Mouse (Mus musculus) common myeloid progenitor, adult 5-6 weeks (primary cell): ENCODE measurements around the gene Zfp316. TPM values are rescaled to one million over a fixed set of nuclear protein-coding genes. Genes with fewer than 3 reads are reported as not detected.
A peak's percentile ranks its signal among the peaks of the same experiment; 100 is the strongest.

Experiments
- ATAC-seq: replicated peaks from 2 replicates; pipeline ENCODE4 v1.8.0; 2016; ENCODE audit warnings: low read depth, mild to moderate bottlenecking, moderate TSS enrichment, inconsistent platforms; ENCODE audit not compliant: poor library complexity, severe bottlenecking
- total RNA-seq: library from RNA; stranded (forward); fragments of 200-1000, 187-1606 nt; gene quantifications from 2 replicates; pipeline ENCODE4 v1.2.3, GENCODE M21; 2017

Zfp316 gene
- total RNA-seq, 1 experiment from 2014 or later, result 4.2 TPM

GRCm38 (mm10) chr5:143287774-143288328 is 18.0 kb upstream of the Zfp316 start:
- ATAC-seq, result peak; percentile 67

- no peak for ATAC-seq
Observed at GRCm38 (mm10) chr5:143284762-143285161, 14.9 kb upstream of the Zfp316 start.

GRCm38 (mm10) chr5:143279247-143279646 is 9.4 kb upstream of the Zfp316 start:
- no peak for ATAC-seq

DNA sequence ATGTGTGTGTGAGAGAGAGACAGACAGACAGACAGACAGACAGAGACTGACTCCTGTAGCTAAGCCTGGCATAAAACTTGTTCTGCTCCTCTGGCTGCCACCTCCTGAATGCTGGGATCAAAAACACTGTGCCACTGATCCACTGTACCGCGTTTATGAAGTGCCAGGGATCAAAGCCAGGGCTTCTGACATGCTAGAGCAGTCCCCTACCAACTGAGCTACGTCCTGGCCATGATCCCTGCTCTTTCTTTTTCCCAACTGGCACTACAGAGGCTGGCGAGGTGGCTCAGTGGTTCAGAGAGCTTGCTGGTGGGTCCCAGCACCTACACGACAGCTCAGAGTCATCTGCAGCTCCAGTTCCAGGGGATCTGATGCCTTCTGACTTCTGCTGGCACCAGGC is 5.9 kb upstream of the Zfp316 start:
- ATAC-seq, result no peak

DNA sequence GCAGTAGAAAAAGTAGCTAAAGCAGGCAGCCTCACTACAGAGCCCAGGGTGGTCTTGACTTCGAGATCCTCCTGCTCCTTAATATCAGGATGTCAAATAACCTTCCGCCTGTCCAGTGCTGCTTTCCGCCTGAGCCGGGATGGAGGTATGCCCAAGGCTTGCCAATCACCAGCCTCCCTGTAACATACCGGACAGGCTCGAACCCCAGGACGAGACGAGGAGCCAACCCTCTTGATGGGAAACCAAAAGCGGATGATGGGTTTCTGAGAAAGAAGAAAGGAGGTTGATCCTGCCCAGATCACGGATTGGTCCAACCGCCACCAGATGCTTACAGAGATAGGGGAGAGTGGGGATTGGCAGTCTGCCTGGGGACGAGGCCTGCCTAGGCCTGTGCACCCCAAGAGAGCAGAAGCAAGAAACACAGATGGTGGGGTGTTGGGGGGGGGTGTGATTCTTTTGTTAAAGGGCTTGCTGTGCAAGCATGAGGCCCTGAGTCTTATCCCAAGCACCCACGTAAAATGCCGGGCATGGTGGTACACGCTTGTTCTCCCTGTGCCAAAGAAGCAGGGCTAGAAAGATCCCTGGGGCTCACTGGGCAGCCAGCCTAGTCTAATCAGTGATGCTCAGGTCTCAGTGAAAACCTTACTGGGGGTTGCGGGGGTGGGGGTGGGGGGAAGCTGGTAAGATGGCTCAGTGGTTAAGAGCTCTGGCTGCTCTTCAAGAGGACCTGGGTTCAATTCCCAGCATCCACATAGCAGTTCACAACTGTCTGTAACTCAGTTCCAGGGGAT is 2.9 kb upstream of the Zfp316 start:
- ATAC-seq, result peak; percentile 63

DNA sequence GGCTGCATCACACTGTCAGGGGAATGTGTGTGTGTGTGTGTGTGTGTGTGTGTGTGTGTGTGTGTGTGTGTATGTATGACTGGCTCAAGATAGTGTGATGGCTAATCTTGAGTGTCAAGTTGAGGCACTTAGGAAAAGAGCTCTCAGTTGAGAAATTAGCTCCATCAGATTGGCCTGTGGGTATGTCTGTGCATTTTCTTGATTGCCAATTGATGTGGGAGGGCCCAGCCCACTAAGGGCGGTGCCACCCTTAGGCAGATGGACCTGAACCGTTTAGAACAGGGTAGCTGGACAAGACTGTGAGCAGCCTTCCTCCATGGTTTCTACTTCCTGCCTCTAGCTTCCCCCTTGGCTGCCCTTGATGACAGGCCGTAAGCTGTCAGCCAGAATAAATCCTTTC is 2.3 kb upstream of the Zfp316 start:
- peak; percentile 40 for ATAC-seq

DNA sequence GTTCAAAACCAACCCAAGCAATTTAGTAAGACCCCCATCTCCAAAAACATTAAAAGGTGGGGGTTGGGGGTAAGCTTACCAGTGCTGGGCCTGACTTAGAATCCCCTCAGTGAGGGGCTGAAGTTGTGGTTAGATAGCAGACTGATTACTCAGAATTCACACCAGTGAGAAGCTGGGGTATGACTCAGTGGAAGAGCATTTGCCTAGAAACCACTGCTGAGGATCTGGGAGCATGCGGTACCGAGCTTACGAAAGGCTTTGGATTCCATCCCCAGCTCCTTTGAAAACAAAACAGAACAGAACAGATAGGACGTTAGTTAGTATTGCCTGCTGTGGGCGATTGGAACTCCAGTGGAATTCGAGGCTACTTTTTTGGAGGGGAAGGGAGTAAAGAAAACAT is 1.8 kb upstream of the Zfp316 start:
- ATAC-seq, result no peak

DNA sequence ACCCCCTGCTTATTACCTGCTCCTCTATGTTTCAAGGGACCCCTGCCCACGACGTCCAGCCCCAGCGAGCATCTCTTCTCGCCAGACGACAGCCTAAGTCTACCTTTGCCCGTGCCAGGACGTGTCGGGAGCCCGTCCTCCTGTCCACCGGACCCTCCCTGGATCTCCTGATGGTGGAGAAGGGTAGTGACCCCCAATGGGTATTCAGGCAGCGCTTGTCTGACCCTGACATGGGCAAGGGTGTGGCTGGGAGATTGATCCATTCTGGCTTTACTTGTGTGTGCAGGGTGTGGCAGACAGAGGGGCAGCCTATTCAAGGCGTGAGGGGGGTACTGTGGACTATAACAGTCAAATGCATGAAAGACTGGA is 313 bp upstream of the Zfp316 start:
- no peak for ATAC-seq

- ATAC-seq, result no peak
Observed at GRCm38 (mm10) chr5:143268985-143269362, 848 bp downstream of the Zfp316 start.

GRCm38 (mm10) chr5:143266794-143267193 is 3.0 kb downstream of the Zfp316 start:
- ATAC-seq, result no peak

DNA sequence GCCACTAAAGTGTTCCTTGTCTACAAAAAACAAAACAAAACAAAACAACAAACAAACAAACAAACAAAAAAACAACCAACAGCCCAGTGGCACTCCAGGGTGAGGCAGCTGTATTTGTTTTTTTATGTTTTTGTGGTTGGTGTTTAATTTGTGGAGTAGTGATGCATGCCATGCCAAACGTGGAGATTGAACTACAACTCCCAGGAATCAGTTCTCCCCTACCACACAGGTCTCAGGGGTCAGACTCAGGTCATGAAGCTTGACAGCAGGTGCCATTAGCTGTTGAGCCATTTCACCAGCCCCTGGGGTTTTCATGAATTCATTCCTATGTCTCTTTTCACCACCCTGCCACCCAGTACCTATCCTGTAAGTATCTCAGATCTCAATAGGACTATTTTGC is 4.4 kb downstream of the Zfp316 start:
- ATAC-seq, result no peak

- ATAC-seq, result no peak
Observed at GRCm38 (mm10) chr5:143264689-143265088, 5.1 kb downstream of the Zfp316 start.

- no peak for ATAC-seq
Observed at GRCm38 (mm10) chr5:143261636-143262035, 8.2 kb downstream of the Zfp316 start.

- ATAC-seq, result no peak
Observed at GRCm38 (mm10) chr5:143255802-143256201, 14.0 kb downstream of the Zfp316 start.

DNA sequence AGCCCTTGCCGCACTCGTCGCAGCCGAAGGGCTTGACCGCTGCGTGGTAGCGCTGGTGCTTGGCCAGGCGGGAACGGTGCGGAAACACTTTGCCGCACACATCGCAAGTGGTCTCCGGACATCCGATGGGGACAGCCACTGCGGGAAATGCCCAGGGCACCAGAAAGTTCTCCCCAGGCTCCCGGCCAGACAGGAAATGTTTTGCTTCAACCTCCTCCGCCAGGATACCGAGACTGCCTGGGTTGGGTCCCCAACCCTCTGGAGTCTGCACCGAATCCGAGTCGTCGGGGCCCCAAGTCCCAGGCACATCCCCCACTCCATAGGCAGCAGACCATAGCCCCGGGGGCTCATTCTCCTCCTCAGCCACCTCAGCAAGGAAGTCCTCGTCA is 14.7 kb downstream of the Zfp316 start:
- ATAC-seq, result no peak

GRCm38 (mm10) chr5:143254487-143255130 is 15.2 kb downstream of the Zfp316 start:
- no peak for ATAC-seq

- 0 out of 2 replicates have a peak, but pooled peaks have one; percentile 27 for ATAC-seq
Observed at GRCm38 (mm10) chr5:143253881-143254486, 15.8 kb downstream of the Zfp316 start.

- no peak for ATAC-seq
Observed at GRCm38 (mm10) chr5:143253186-143253880, 16.5 kb downstream of the Zfp316 start.

DNA sequence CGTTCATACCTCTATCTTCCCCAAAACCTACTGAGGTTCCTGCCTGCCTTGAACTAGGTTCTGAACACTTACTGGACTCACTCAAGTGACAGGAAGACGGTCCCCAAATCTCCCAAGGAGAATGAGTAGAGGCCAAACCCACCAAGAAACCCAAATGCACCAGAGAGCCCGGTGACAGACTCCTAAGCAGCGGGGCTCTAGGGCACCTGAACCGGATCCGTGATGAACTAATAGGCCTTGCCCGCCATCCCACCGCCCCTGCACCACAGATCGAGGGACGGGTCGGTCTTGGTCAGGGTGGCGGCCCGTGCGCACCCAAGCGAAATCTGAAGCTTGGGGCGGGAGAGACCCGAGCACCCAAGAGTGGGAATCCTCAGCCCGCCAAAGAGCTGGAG is 17.0 kb downstream of the Zfp316 start:
- ATAC-seq, result no peak

DNA sequence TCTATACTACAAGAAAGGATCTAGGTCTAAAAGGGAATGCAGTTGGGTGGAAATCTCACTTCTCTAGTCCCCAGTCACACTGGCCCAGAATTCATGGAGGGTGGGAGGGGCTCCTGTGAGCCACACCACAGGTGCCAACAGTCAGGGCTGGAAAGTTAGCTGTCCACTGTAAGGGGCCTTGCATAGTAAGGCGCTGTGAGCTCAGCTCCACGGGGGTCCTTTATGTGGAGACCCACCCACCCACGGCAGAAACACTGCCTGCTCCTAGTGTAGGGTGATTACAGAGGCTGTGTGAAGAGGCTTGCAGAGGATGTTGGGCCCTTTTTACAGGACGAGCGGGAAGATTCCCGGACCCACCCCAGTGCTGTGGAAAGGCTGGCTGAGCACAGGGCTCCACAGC is 17.8 kb downstream of the Zfp316 start:
- no peak for ATAC-seq

- no peak for ATAC-seq
Observed at GRCm38 (mm10) chr5:143244926-143245325, 24.9 kb downstream of the Zfp316 start.
